Mouse (Mus musculus) megakaryocyte progenitor cell, adult 5-6 weeks (primary cell): Measurements from ENCODE around the gene Slc30a10. TPM values are rescaled to one million over a fixed set of nuclear protein-coding genes. Genes with fewer than 3 reads are reported as not detected.

ENCODE experiments used
- ATAC-seq: replicated peaks from 2 replicates; pipeline ENCODE4 v1.8.0; 2016; ENCODE audit warnings: mild to moderate bottlenecking, moderate TSS enrichment, inconsistent platforms; ENCODE audit not compliant: poor library complexity
- total RNA-seq, 2 experiments: library from RNA; stranded (forward) in 1 of 2; stranded (reverse) in 1 of 2; fragments of 157-497, 149-512 nt in 1 of 2; fragments of 200-1000 nt in 1 of 2; gene quantifications; 2 replicates each; pipeline versions ENCODE4 v1.2.3 to v1.2.4; 2015 to 2017

Slc30a10 gene
- total RNA-seq, 2 experiments from 2014 or later = 0.07 to 0.08 TPM

DNA sequence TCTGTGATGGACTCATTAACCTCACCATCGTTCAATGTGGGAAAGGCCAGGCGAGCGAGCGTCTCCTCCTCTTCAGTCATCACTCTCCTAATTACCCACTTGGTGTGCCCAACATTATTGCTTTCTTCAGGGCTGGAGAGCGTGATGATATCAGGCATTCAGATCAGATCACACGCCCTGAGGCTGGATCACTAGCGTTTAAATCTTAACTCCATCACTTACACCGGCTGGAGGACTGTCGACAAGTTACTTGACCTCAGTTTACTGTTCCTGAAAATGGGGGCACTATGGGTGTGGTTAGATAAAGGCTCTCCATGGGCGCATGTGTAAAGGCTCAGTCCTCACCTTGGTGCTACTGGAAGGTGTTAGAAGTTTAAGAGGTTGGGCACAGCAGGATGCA is 61.4 kb downstream of the Slc30a10 start:
- no peak for ATAC-seq

DNA sequence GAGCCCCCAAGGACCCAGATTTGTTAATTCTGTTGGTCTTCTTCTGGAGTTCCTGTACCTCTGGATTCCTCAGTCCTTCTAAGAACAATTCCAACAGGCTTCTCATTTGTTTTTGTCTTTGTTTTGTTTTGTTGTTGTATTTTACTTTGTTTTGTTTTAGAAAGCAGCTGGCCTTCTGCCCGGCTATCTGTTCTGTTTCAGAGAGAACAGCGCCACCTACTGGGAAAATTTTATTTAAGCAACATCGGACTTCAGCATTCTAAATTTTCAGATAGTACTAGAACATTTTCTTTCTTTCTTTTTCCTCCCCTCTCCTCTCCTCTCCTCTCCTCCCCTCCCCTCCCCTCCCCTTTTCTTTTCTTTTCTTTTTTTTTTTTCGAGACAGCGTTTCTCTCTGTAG is 62.9 kb downstream of the Slc30a10 start:
- peak; percentile 54 for ATAC-seq

Other genes starting within 250 kb of the Slc30a10 start
- 48.1 and 63.6 TPM in 2 replicates for gene Iars2, start 125.5 kb upstream of the Slc30a10 start, total RNA-seq (2015)
- 42.8 and 46.3 TPM in 2 replicates for gene Iars2, start 125.5 kb upstream of the Slc30a10 start, total RNA-seq (2017)
- gene Bpnt1, start 122.7 kb upstream of the Slc30a10 start, total RNA-seq (2015) = 7.7 and 7.9 TPM in 2 replicates
- 23.6 and 25.2 TPM in 2 replicates for gene Bpnt1, start 122.7 kb upstream of the Slc30a10 start, total RNA-seq (2017)
- gene Eprs, start 91.8 kb upstream of the Slc30a10 start, total RNA-seq (2015) = 108 and 117 TPM in 2 replicates
- gene Eprs, start 91.8 kb upstream of the Slc30a10 start, total RNA-seq (2017) = 214 and 252 TPM in 2 replicates